Mouse (Mus musculus) spleen, adult 2 months (tissue): ENCODE measurements around the gene Oat. TPM values are rescaled to one million over a fixed set of nuclear protein-coding genes. Genes with fewer than 3 reads are reported as not detected.

Experiments used
- DNase-seq, 2 experiments: peaks; one replicate each; pipeline versions ENCODE4 v3.0.0 to v3.0.0-alpha.2; 2012 to 2021; ENCODE audit warnings: low spot score in 2 of 2, low read depth in 1 of 2
- H3K27ac ChIP-seq: fragments of 200-500 bp; 2 replicates; pipeline ENCODE4 v1.5.1; 2012; ENCODE audit warnings: low read length, inconsistent platforms; ENCODE audit not compliant: insufficient read depth
- H3K27me3 ChIP-seq: fragments of 200-500 bp; 2 replicates; pipeline ENCODE4 v1.6.1; 2012; ENCODE audit warnings: mild to moderate bottlenecking, moderate library complexity, low read length, inconsistent platforms; ENCODE audit not compliant: control insufficient read depth, insufficient read depth
- H3K36me3 ChIP-seq: fragments of 200-500 bp; 2 replicates; pipeline ENCODE4 v1.6.1; 2012; ENCODE audit warnings: mild to moderate bottlenecking, low read length, inconsistent platforms; ENCODE audit not compliant: control insufficient read depth, insufficient read depth
- H3K4me1 ChIP-seq: fragments of 200-500 bp; 2 replicates; pipeline ENCODE4 v1.6.1; 2011; ENCODE audit warnings: inconsistent platforms; ENCODE audit not compliant: control insufficient read depth, insufficient read depth, insufficient read length
- H3K4me3 ChIP-seq: fragments of 200-500 bp; 2 replicates; pipeline ENCODE4 v1.5.1; 2011; ENCODE audit warnings: mild to moderate bottlenecking, inconsistent platforms; ENCODE audit not compliant: insufficient read depth, insufficient read length; ENCODE audit errors: extremely low read depth
- CTCF ChIP-seq: fragments of 200-500 bp; IDR thresholded peaks from 2 replicates; pipeline ENCODE4 v1.5.1; 2011; ENCODE audit warnings: mild to moderate bottlenecking, inconsistent platforms; ENCODE audit not compliant: insufficient read depth, insufficient read length, insufficient replicate concordance; ENCODE audit errors: extremely low read depth
- POLR2A ChIP-seq: fragments of 200-500 bp; IDR thresholded peaks from 2 replicates; pipeline ENCODE4 v1.6.1; 2011; ENCODE audit warnings: low read depth, low read length, inconsistent platforms
- WGBS: fragments of 180-500 bp; shearing (Covaris S2); methylation state at CpG from one replicate; pipeline ENCODE4 v1.1.7; 2018; 5-methylcytosine and 5-hydroxymethylcytosine counted together
- polyA plus RNA-seq: library from polyadenylated mRNA; depleted of rRNA; stranded (reverse); fragments of >200 nt; gene quantifications from 2 replicates; pipeline ENCODE4 v1.2.3, GENCODE M21; 2012

The Oat gene
- polyA plus RNA-seq, 1 experiment = 48.5 TPM

GRCm38 (mm10) chr7:132594325-132594724 is 18.1 kb upstream of the Oat start:
- Histone ChIP-seq H3K27me3 (peaks cover 8% of the 10 kb centered on the region), H3K36me3 (no peaks in the 10 kb centered on the region), H3K4me1 (peaks cover under 1% of the 10 kb centered on the region), H3K4me3 (no peak overlapping the region), H3K27ac (no peak overlapping the region)
- WGBS = 94% methylated on average over 2 of the region's 2 CpGs
- no peak for TF ChIP-seq POLR2A
- no peak for TF ChIP-seq CTCF
- DNase-seq = no peak

DNA sequence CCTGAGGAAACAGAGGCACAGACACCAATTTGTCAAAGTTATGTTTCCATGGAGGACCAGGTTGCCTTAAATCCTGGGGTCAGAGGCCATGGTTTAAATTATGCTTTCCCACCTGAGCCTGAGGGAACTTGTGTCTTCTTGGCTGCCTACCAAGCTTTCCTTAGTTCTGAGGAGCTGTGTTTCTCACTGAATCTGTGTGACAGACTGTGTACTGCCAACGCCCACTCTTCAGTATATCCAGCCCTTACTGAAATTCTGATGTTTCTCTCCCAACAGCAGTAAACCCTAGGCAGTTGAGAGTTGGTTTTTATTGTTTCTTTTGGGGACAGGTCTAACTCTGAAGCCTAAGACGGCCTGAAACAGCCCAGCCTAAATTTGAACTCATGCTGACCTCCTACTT is 17.6 kb upstream of the Oat start:
- no peak overlapping the region for H3K4me3 ChIP-seq
- H3K36me3 ChIP-seq = no peaks in the 10 kb centered on the region
- no peaks in the 10 kb centered on the region; the same call in 1 of the 2 replicates for H3K4me1 ChIP-seq
- H3K27ac ChIP-seq = no peak overlapping the region
- peaks cover 8% of the 10 kb centered on the region for H3K27me3 ChIP-seq
- 78% methylated on average over 2 of the region's 2 CpGs for WGBS
- TF ChIP-seq POLR2A (no peak), CTCF (no peak)
- no peak for DNase-seq

- Histone ChIP-seq H3K4me3 (no peak overlapping the region), H3K27ac (no peak overlapping the region), H3K27me3 (no peaks in the 10 kb centered on the region), H3K36me3 (no peaks in the 10 kb centered on the region), H3K4me1 (no peaks in the 10 kb centered on the region)
- DNase-seq = no peak
- 62% methylated on average over 5 of the region's 5 CpGs for WGBS
- TF ChIP-seq CTCF (no peak), POLR2A (no peak)
Observed at GRCm38 (mm10) chr7:132589610-132590009, 13.4 kb upstream of the Oat start.

- WGBS = 78% methylated on average over 5 of the region's 5 CpGs
- H3K27ac ChIP-seq = no peak overlapping the region
- no peaks in the 10 kb centered on the region for H3K4me1 ChIP-seq
- H3K36me3 ChIP-seq = no peaks in the 10 kb centered on the region
- no peak overlapping the region for H3K4me3 ChIP-seq
- no peaks in the 10 kb centered on the region; the same call in 1 of the 2 replicates for H3K27me3 ChIP-seq
- no peak for DNase-seq
- no peak for TF ChIP-seq CTCF
- TF ChIP-seq POLR2A = no peak
Observed at GRCm38 (mm10) chr7:132587167-132587566, 11.0 kb upstream of the Oat start.

DNA sequence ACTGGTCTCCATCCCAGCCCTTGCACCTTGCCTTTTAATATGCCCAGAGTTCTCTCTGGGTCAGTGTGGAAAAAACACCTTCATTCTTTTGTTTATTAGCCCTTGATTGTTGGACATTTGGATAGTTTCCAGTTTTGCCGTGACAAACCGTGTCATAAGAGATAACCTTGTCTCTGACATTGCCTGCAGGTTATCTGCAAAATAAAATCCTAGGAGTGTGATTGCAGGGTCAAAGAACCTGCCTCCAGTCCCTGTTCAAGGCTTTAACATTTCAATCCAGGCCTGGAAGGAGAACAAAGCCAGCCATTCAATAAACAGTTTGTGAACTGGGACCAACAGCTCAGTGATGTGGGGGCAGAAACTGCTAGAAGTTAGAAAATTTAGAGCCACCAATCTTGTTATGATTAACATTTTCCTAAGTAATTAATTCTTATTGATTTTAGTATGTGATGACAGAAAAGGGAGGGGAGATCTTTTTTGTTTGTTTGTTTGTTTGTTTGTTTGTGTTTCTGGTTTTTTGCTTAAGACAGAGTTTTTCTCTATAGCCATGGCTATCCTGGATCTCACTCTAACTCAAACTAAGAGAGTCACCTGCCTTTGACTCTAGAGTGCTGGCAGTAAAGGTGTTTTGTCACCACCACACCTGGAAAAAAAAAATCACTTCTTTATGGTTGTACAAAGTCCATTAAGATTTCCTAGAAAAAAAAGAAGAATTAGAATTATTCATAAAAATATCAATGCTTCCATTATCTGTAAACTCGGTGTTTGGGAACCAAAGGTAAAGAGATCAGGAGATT is 9.7 kb upstream of the Oat start:
- DNase-seq = no peak
- Histone ChIP-seq H3K27ac (no peak overlapping the region), H3K27me3 (no peaks in the 10 kb centered on the region; the same call in 1 of the 2 replicates), H3K4me3 (no peak overlapping the region), H3K36me3 (no peaks in the 10 kb centered on the region), H3K4me1 (no peaks in the 10 kb centered on the region)
- 75% methylated on average over 3 of the region's 3 CpGs for WGBS
- TF ChIP-seq CTCF (no peak), POLR2A (no peak)

DNA sequence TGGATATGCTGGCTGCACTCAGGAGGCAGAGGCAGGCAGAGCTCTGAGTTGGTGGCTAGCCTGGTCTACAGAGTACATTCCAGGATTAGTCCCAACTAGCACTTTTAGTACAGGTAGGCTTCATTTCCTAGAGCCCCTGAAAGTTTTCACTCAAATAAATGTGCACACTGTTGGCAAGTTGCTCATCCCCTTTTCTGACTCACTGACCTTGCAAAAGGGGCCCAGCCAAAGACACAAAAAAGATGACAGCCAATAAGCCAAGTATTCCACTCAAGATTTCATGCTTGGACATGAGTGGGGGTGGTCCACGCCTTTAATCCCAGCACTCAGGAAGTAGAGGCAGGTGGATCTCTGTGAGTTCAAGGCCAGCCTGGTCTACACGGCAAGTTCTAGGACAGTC is 5.2 kb upstream of the Oat start:
- TF ChIP-seq POLR2A (no peak), CTCF (no peak)
- no peaks in the 10 kb centered on the region for H3K36me3 ChIP-seq
- DNase-seq = no peak
- H3K27me3 ChIP-seq = no peaks in the 10 kb centered on the region; the same call in 1 of the 2 replicates
- WGBS = 92% methylated on average over 2 of the region's 2 CpGs
- no peak overlapping the region for H3K27ac ChIP-seq
- no peak overlapping the region for H3K4me3 ChIP-seq
- no peaks in the 10 kb centered on the region for H3K4me1 ChIP-seq

DNA sequence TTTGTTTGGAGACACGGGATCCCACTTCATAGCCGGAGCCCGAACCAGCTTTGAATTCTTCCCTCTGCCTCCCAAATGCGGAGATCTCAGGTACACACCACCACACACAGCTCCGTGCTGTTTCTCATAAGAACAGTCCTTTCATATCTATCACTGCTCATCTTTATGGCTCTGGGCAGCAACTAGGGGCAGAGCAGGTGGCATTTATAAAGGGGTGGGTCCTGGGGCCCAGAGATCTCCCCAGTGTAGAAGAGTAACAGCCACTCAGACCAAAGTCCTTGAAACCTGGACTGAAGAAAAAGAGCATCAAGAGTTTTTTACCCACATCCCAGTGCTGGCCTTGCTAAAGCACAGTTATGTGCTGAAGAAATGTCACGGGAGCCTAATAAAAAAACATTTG is 4.3 kb upstream of the Oat start:
- H3K27me3 ChIP-seq = no peaks in the 10 kb centered on the region; the same call in 1 of the 2 replicates
- no peak overlapping the region for H3K27ac ChIP-seq
- H3K4me3 ChIP-seq = no peak overlapping the region
- WGBS = 76% methylated on average over 6 of the region's 6 CpGs
- H3K36me3 ChIP-seq = no peaks in the 10 kb centered on the region
- no peaks in the 10 kb centered on the region for H3K4me1 ChIP-seq
- no peak for DNase-seq
- TF ChIP-seq CTCF (no peak), POLR2A (no peak)
